Mouse (Mus musculus): ENCODE results near the gene Pctp. TPM values are rescaled to one million over a fixed set of nuclear protein-coding genes. Genes with fewer than 3 reads are reported as not detected.

Pctp gene
- total RNA-seq (2021) = 1 to 10 TPM in 1 of 2 experiments, under 1 TPM in 1; 0.86 to 1.3 TPM
- long read RNA-seq, experiment 1, partial matches to known transcripts = 0 of 1 reads
- long read RNA-seq, experiment 1, other reads (novel, unspliced or antisense) = 0 of 1 reads
- long read RNA-seq, experiment 2, partial matches to known transcripts = 0 of 1 reads
- long read RNA-seq, experiment 2, other reads (novel, unspliced or antisense) = 0 of 1 reads

DNA sequence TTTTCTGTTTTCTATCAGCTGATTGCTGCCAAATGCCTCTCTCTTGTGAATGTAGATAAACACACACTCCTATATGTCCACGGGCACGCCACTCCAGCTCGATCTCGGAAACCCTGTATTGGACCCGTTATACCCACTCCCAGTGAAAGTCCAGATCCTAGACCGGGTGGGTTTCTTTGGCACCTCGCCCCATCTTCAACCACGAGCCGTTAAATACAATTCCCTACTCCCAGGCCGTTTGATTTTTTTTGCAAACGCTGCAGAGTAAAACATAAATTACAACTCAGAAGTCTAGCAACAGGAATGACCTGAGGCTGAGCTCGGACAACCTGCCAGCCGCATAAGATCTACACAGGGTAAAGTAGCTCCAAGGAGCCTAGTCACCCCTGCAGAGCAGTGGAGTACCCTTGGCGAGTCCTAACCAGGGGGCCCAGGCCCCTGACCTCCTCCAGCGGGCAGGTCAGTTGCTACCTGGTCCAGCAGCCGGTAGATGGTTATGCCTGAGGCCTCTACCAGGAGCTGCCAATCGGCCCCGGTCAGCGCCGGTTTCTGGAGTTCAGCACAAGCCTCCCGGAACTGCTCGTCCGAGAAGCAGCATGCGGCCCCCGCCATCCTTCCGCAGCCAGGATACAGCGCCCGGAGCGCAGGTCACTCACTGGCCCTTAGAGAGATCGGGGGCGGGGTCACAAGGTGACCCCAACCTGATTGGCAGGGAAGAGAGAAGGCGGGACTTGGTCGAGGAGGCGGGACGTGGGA lies at the start of gene Pctp:
Pctp (minus strand) TSS at position 664 of the 756 bp plus-strand sequence.
- peak in 1 of 2 experiments; percentile 25 for DNase-seq (ENCODE audit: low spot score in 2 of 2)

- no peak for DNase-seq (ENCODE audit: low spot score in 2 of 2)
Measured at GRCm38 (mm10) chr11:90050016-90050415, 47.3 kb upstream of the Pctp start.

DNA sequence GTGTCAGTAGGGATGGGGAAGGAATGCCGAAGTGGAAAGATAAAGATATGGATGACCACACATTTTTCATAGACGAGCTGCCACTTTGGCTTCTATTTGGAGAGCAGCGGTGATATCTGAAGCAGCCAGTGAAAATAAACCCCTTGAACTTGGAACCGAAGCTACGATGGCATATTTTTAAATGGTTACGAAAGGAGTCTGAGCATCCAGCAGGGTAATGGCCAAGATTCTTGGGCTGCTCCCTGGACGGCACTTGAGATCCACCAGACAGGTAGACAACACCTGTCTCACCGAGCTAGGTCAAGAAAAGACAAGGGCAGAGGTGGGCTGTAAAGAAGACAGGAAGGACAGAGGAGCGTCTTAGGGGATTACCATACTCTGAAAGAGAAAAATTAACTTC lies 44.6 kb upstream of the Pctp start:
- no peak for DNase-seq (ENCODE audit: low spot score in 2 of 2)

GRCm38 (mm10) chr11:90046211-90046610 lies 43.5 kb upstream of the Pctp start:
- DNase-seq (ENCODE audit: low spot score in 2 of 2) = no peak

DNA sequence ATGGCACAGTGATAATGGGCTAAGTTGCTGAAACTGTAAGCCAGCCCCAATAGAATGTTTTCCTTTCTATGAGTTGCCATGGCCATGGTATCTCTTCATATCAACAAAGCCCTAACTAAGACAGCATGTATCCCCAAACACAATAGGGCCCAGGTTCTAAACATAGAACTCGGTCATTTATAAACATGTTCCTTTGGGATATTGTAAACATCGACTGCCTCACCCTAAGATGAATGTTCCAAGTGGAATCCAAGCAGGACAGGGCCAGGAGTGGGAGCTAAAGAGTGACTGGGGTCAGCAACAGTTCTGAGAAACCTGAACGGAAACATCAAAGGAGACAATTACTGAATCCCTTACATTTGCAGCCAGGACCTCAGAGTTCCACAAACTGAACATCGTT lies 41.8 kb upstream of the Pctp start:
- DNase-seq (ENCODE audit: low spot score in 2 of 2) = no peak

DNA sequence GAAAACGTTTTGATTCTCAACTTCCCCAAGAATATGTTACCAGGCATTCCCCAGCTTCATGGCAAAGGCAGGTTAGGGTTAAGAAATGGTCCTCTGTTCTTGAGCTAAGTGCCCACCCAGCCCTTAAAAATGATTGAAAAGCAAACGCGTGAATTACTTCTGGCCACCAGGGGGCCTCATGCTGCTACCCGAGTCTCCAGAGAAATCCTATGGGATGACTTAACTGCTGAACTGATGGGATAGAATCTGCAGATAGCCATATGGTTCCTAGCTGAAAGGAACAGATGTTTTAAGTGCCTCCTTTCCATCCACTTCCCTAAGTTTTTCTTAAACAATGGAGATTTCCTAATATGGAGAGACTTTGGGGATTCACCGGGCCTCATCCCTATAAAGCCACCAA lies 35.3 kb upstream of the Pctp start:
- DNase-seq (ENCODE audit: low spot score in 2 of 2) = peak; percentile 42 to 63

DNA sequence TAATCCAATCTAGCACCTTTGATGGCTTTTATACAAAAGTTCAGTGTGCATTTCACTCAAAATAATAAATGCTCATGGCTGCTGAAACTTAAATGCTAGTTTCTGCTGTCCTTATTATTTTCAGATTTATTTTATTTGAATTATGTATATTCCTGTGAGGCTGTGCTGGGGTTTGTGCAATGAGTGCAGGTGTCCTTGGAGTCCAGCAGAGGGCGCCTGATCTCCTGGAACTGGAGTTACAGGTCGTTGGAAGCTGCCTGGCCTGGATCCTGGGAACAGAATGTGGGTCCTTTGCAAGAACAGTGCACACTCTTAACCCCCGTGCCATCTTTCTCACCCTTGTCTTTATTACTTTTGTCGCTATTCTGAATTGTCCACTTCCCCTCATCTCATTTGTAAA lies 33.7 kb upstream of the Pctp start:
- no peak for DNase-seq (ENCODE audit: low spot score in 2 of 2)

DNA sequence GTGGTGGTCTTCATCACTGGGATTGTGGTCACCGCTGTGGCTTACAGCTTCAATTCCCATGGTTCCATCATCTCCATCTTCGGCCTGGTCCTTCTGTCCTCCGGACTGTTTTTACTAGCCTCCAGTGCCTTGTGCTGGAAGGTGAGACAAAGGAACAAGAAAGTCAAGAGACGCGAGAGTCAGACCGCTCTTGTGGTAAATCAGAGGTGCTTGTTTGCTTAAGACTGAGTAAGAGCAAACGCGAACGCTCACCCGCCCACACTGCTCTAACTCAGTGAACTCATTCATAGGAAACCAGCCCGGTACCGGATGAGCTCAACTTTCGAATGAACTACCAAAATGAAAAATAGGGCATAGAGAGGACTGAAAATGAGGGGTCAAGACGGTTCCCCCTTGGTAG lies 32.8 kb upstream of the Pctp start:
- no peak for DNase-seq (ENCODE audit: low spot score in 2 of 2)

GRCm38 (mm10) chr11:90034646-90035045 lies 32.0 kb upstream of the Pctp start:
- no peak for DNase-seq (ENCODE audit: low spot score in 2 of 2)

GRCm38 (mm10) chr11:90033442-90033841 lies 30.7 kb upstream of the Pctp start:
- DNase-seq (ENCODE audit: low spot score in 2 of 2) = no peak

DNA sequence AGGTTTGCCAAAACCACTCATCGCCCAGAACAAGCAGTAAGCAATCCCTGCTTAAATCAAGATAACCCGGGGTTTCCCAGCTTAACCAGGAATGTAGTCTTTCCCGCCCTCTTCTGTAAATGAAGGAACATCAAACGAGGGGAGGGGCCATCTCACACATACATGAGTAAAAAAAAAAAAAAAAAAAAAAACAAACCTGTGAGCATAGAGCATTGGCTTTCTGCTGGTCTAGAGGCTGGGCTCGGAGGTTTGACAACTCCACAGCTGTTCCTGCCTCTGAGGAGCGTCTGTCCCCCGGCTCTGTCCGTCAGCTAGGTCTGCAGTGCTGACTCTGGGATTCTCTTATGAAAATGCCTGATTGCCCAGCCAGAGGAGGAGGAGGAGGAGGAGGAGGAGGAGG lies 30.1 kb upstream of the Pctp start:
- DNase-seq (ENCODE audit: low spot score in 2 of 2) = no peak

- DNase-seq (ENCODE audit: low spot score in 2 of 2) = no peak
Measured at GRCm38 (mm10) chr11:90031076-90031475, 28.4 kb upstream of the Pctp start.

GRCm38 (mm10) chr11:90030557-90030956 lies 27.9 kb upstream of the Pctp start:
- peak; percentile 24 to 30 for DNase-seq (ENCODE audit: low spot score in 2 of 2)

- DNase-seq (ENCODE audit: low spot score in 2 of 2) = no peak
Measured at GRCm38 (mm10) chr11:90029841-90030398, 27.2 kb upstream of the Pctp start, which contains the start of gene Tmem100. Gene Tmem100 (plus strand): TSS chr11:90030348.

DNA sequence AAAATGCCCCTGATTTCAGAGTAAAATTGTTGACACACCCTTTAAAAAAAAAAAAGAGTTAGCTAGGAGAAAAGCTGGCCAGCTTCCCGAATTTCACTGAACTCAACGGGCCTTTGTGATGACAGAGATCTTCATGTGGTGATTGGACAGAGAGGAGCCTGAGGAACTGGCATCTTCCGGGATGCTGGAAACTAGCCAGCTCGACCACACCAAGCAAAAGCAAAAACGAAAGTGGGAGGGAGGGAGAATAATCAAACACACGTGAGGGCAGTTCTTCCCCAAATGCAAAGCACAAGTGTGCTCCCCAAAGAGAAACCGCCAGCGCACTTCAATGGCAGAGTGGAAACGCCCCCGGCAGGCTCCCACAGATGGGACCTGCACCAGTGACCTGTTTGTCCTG lies 26.7 kb upstream of the Pctp start:
- DNase-seq (ENCODE audit: low spot score in 2 of 2) = no peak

DNA sequence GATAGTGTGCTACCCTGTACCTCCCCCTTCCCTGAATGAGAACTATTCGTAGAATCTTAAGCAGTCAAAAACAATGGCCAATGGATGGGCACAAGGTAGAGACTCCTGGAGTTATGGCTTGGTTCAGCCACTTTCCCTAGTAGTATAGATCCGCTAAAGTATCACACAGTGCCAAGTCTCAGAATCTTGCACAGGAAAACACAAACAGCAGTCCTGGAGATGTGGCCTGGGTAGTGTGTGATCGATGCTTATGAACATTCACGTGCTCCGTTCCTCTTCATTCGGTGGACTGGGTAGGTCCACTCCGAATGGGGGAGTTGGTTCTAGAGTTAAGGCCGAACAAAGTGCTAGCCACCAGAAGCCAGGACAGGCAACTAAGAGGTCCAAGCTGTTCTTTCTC lies 26.1 kb upstream of the Pctp start:
- DNase-seq (ENCODE audit: low spot score in 2 of 2) = no peak

DNA sequence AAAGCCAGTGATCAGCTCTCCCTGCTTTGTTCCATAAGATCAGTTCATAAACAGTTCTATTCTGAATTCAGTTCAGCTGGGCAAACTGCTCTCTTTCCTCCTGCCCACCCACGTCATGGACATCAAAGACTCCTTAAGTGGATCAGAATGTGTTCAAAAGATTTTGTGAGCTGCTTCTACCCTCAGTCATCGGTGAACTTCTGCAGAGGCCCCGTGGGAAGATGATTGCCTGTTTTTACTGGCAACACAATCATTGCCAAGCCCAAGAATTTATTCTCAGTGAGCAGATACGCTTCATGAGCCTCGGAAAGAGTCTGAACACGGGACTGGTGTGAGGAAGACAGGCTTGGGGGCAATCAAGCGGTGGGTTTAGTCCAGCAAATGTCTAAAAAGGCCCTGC lies 24.5 kb upstream of the Pctp start:
- DNase-seq (ENCODE audit: low spot score in 2 of 2) = no peak

GRCm38 (mm10) chr11:90026802-90027174 lies 24.1 kb upstream of the Pctp start:
- no peak for DNase-seq (ENCODE audit: low spot score in 2 of 2)

DNA sequence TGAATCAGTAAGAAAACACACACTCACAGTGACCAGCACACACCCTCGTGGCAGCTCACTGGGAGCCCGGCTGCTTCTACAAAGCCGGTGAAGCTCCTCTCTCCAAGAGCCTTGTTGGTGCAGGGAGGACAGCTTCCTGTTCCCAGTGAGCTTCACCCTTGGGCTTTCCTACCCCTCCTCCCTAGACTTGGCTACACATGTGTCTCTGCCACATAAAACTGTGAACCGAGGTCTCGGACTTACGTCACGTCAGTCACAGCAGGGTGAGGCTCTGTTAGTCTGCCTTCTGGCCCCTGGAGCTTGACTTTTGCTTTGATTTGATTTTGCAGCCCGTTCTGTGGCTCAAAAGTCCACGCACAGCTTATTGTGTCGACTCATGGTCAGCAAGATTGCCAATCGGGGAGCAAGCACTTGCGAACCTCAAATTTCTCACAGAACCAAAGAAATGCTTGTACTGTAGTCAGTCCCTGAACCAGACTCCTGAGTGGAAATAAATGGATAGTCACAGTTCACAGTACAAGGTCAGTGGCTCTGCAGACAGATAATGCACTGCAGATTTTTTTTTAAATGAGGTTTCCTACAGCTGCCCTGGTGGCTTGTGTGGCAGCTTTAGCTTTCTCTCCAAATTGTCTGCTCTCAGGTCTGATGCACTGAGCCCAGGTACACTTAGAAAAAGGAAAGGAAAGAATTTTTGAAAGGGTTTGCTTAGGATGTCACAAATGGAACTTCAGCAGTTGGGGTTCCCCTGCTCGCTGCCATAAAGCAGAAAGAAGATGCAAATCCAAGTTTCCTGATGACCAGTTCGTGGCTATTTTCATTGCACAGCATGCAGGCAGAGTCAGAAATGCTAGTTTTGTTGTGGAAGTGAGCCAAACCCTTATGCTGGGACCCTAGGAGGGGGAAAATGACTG lies 23.5 kb upstream of the Pctp start:
- DNase-seq (ENCODE audit: low spot score in 2 of 2) = no peak

GRCm38 (mm10) chr11:90019161-90019560 lies 16.5 kb upstream of the Pctp start:
- peak; percentile 27 to 60 for DNase-seq (ENCODE audit: low spot score in 2 of 2)

DNA sequence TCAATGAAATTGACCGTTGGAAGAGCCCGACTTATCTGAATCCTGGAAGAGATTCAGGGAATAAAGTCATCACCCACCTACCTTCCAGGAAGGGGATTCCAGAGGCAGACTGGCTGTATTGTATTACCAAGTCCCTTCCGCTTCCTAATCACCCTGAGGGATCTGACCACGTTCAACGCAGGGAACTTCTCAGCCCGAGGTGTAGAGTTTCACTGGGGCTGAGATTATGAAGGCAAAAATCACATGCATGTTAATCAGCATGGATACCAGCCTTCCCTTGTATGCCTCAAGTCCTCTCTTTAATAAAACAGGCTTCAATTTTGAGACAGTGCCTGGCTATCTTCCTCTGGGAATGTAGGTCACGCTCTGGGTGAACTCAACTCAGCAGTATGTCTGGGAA lies 12.6 kb upstream of the Pctp start:
- DNase-seq (ENCODE audit: low spot score in 2 of 2) = no peak

GRCm38 (mm10) chr11:90013657-90014056 lies 11.0 kb upstream of the Pctp start:
- DNase-seq (ENCODE audit: low spot score in 2 of 2) = no peak

All from left cerebral cortex, adult 18-20 months (tissue).